Mouse (Mus musculus) brain, embryonic 18.5 days (tissue): ENCODE results near the gene Fahd2a.

Experiments used
- DNase-seq: peaks from one replicate; pipeline ENCODE4 v3.0.0-alpha.2; 2012; ENCODE audit warnings: low read depth, low spot score

The Fahd2a gene

GRCm38 (mm10) chr2:127433487-127434295 lies 10.7 kb downstream of the Fahd2a start:
- no peak for DNase-seq

GRCm38 (mm10) chr2:127430238-127430637 lies 14.1 kb downstream of the Fahd2a start:
- DNase-seq, result no peak

DNA sequence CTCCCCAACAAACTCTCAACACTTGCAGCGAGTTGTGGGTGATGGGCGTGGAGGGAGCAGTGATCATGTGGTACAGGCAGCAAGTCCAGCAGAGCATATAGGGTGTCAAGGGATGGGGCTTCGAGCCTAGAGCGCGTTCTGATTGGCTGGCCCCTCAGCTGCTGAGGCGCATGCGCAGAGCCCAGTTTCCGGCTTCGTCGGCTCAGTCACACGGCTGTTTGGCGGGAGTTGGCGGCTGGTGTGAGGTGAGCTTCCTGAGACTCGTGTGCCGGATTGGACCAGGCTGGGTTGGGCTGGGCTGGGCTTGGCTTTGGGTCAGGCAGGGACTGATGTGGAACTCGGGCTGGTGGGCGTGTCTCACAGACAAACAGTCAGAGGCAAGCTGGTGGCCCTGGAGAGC lies 19.4 kb downstream of the Fahd2a start, which contains the start of gene Gpat2:
Gene Gpat2, plus strand, starts transcription at position 223 of the 400 bp plus-strand sequence.
- DNase-seq, result no peak

- DNase-seq, result no peak
These were observed 25.9 kb downstream of the Fahd2a start for GRCm38 (mm10) chr2:127418266-127418970.

GRCm38 (mm10) chr2:127416706-127417105 lies 27.7 kb downstream of the Fahd2a start:
- no peak for DNase-seq

- no peak for DNase-seq
These were observed 28.6 kb downstream of the Fahd2a start for GRCm38 (mm10) chr2:127415806-127416205.

GRCm38 (mm10) chr2:127411126-127411525 lies 33.2 kb downstream of the Fahd2a start:
- no peak for DNase-seq

DNA sequence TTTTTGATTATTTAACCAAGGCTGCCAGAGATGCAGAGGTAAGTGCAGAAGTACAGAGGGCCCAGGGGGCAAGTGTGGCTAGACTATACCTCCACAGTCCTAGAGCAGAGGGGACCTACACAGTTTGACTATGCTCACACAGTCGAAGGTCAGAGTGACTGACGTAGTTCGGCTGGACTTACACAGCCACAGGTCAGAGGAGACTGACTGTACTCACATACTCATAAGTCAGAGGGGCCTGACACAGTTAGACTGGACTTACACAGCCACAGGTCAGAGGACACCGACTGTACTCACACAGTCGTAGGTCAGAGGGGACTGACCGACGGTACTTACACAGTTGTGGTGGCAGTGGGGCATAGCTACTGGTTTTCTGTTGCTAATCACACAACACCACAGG lies 45.6 kb downstream of the Fahd2a start:
- no peak for DNase-seq

DNA sequence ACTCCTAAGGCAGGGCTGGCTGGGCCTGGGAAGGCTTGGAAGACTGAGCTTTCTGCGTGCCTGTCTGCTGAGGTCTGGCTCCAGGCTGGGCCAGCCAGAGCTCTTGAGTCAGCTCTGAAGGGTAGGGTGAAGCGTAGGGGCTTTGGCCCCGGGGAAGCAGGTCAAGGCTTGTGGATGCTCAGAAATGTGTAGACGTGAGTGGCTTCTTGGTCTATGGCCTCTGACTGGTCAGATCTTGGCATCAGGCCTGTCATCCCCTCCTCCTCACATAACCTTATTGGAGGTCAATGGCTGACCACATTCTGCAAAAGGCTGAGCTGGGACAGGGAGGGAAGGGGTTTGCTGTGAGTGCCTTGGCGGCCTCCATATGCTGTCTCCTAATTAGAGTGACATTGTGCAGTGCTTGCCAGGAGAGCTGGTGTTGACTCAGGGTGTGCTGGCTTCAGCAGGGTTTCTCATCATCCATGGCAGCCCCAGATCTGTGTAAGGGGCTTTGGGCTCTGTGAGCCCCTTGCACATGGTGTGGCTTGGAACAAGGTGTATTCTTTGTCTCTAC lies 49.7 kb downstream of the Fahd2a start:
- no peak for DNase-seq

- DNase-seq, result no peak
These were observed 53.0 kb downstream of the Fahd2a start for GRCm38 (mm10) chr2:127391323-127391722.

- no peak for DNase-seq
These were observed 53.5 kb downstream of the Fahd2a start for GRCm38 (mm10) chr2:127390846-127391245.

DNA sequence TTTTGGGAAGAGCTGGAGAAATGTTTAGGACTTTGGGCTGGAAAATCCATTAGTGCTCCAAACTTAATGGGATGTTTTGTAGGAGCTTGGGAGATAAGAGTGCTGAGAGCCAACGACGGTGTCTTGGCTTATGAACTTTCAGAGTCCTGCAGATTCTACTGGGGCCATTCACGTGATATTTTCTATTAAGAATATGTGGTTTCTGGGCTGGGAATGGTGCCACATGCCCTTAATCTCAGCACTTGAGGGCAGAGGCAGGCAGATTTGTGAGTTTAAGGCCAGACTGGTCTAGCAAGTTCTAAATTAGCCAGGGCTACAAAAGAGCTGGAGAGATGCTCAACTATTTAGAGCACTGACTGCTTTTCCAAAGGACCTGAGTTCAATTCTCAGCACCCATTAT lies 54.0 kb downstream of the Fahd2a start:
- no peak for DNase-seq

- no peak for DNase-seq
These were observed 56.8 kb downstream of the Fahd2a start for GRCm38 (mm10) chr2:127387521-127387920.
